8 mouse cellular contexts compared by ENCODE assay signal in genomic region chr8:84686191-84687002, GRCm38 (mm10). TPM values are rescaled to one million over a fixed set of nuclear protein-coding genes. Genes with fewer than 3 reads are reported as not detected.
A peak's percentile ranks its signal among the peaks of the same experiment; 100 is the strongest.
DNase-seq lines count a peak whose midpoint lies in the region; ATAC-seq and TF ChIP-seq lines count a peak whose summit lies in the region.

Gene Trmt1 (plus strand): TSS chr8:84686307.

- peak; percentile 19 for ATAC-seq in forebrain, embryonic 11.5 days (replicated peaks; ENCODE audit: low FRiP score)
- ATAC-seq in stomach, embryonic 14.5 days (ENCODE audit: insufficient number of reproducible peaks, insufficient read depth, low FRiP score, low read depth) = peak; percentile 16; the same call in 1 of the 2 replicates

- H3K36me3 ChIP-seq in CH12.LX (replicated peaks in 1 of 2; ENCODE audit: control insufficient read depth in 1 of 2, insufficient read depth in 1 of 2, low read length in 1 of 2) (peaks cover 15 to 49% of the 10 kb centered on the region in 2 experiments), macrophage (ENCODE audit: inconsistent target) (no peaks in the 10 kb centered on the region)
- H3K36me3 ChIP-seq in forebrain, embryonic 11.5 days (ENCODE audit: control insufficient read depth, insufficient read depth, low read length) = no peaks in the 10 kb centered on the region; the same call in 1 of the 2 replicates
- peaks cover 9% of the 10 kb centered on the region; the same call in 1 of the 2 replicates for H3K36me3 ChIP-seq in stomach, embryonic 14.5 days (ENCODE audit: control insufficient read depth, insufficient read depth, low read length)

- DNase-seq in CH12.LX (ENCODE audit: extremely low read depth) = no peak
- no peak for DNase-seq in adrenal gland, adult 8-10 months
- peak; percentile 63 for DNase-seq in forebrain, embryonic 11.5 days (ENCODE audit: low spot score)
- no peak for DNase-seq in heart, postnatal 4 days
- DNase-seq in layer of hippocampus, postnatal 10 days (ENCODE audit: low spot score in 2 of 2) = peak; percentile 45 to 50
- DNase-seq in retina, postnatal 1 day = no peak

- peaks cover 18 to 59% of the 10 kb centered on the region in 2 experiments for H3K4me1 ChIP-seq in CH12.LX (ENCODE audit: control insufficient read depth in 1 of 2, insufficient read depth in 2 of 2)
- peaks cover 14% of the 10 kb centered on the region for H3K4me1 ChIP-seq in forebrain, embryonic 11.5 days (replicated peaks; ENCODE audit: control insufficient read depth, insufficient read depth, low read length)
- H3K4me1 ChIP-seq in stomach, embryonic 14.5 days (ENCODE audit: control insufficient read depth, insufficient read depth, low read length) = peaks cover 31% of the 10 kb centered on the region

- TF ChIP-seq CTCF in CH12.LX (conservative IDR thresholded peaks at IDR 0.05 in 1 of 2, IDR thresholded peaks at IDR 0.05 in 1 of 2; ENCODE audit: low read depth in 2 of 2, low read length in 2 of 2) = no peak

- TF ChIP-seq EP300 in CH12.LX (IDR thresholded peaks at IDR 0.05; ENCODE audit: low read length) = no peak

- H3K27ac ChIP-seq in CH12.LX (ENCODE audit: insufficient read depth, low read depth) (peak within 1 kb of the TSS; percentile 27; the same call in 1 of the 2 replicates), macrophage (peak within 1 kb of the TSS; percentile 76)
- H3K27ac ChIP-seq in forebrain, embryonic 11.5 days (ENCODE audit: low read depth, low read length) = peak within 1 kb of the TSS; percentile 94
- H3K27ac ChIP-seq in stomach, embryonic 14.5 days (ENCODE audit: low read length) = peak within 1 kb of the TSS; percentile 96

- 0 out of 2 replicates have a peak, but pooled peaks have one; percentile 32 for TF ChIP-seq POLR2A in CH12.LX (IDR thresholded peaks at IDR 0.05; ENCODE audit: low read depth, low read length)

- dilution Hi-C loops in CH12.LX (cut with MboI; ENCODE audit: extremely low pct_ligation_motif_present, extremely low pct_unique_long_range_greater_than_20kb, low sequenced_read_pairs) = no loop called here

- peak within 1 kb of the TSS; percentile 80 for H3K4me2 ChIP-seq in CH12.LX (ENCODE audit: insufficient read depth, low read depth, poor library complexity, severe bottlenecking)
- peak within 1 kb of the TSS; percentile 64 for H3K4me2 ChIP-seq in forebrain, embryonic 11.5 days (ENCODE audit: low read depth, low read length, severe bottlenecking)
- peak within 1 kb of the TSS; percentile 88 for H3K4me2 ChIP-seq in stomach, embryonic 14.5 days (replicated peaks; ENCODE audit: low read depth, low read length)

- 9% methylated on average over 20 of the region's 20 CpGs for WGBS in forebrain, embryonic 11.5 days
- WGBS in macrophage (ENCODE audit: missing documents) = 6% methylated on average over 18 of the region's 20 CpGs
- 8% methylated on average over 20 of the region's 20 CpGs for WGBS in stomach, embryonic 14.5 days

- H3K79me2 ChIP-seq in CH12.LX (replicated peaks; ENCODE audit: control insufficient read depth, extremely low read depth, insufficient read depth, poor library complexity, severe bottlenecking) = peaks cover 77% of the 10 kb centered on the region
- peaks cover 83% of the 10 kb centered on the region for H3K79me2 ChIP-seq in macrophage (ENCODE audit: inconsistent target)

- H3K9ac ChIP-seq in CH12.LX (ENCODE audit: insufficient read depth, low read depth) = peak within 1 kb of the TSS; percentile 98
- H3K9ac ChIP-seq in forebrain, embryonic 11.5 days (ENCODE audit: low read length) = peak within 1 kb of the TSS; percentile 99
- peak within 1 kb of the TSS; percentile 96 for H3K9ac ChIP-seq in stomach, embryonic 14.5 days (replicated peaks; ENCODE audit: low read depth, low read length)

- H3K4me3 ChIP-seq in CH12.LX (replicated peaks in 1 of 3; ENCODE audit: low read depth in 2 of 3, low read length in 2 of 3, poor library complexity in 1 of 3) = peak within 1 kb of the TSS; percentile 73 to 96 (median 94)
- H3K4me3 ChIP-seq in forebrain, embryonic 11.5 days (ENCODE audit: low read depth, low read length) = peak within 1 kb of the TSS; percentile 100
- H3K4me3 ChIP-seq in macrophage (ENCODE audit: inconsistent target) = peak within 1 kb of the TSS; percentile 73
- H3K4me3 ChIP-seq in stomach, embryonic 14.5 days (ENCODE audit: low read depth, low read length) = peak within 1 kb of the TSS; percentile 99

- H3K27me3 ChIP-seq in CH12.LX (replicated peaks) = no peaks in the 10 kb centered on the region
- H3K27me3 ChIP-seq in forebrain, embryonic 11.5 days (ENCODE audit: control insufficient read depth, insufficient read depth, low read length) = no peaks in the 10 kb centered on the region
- no peaks in the 10 kb centered on the region for H3K27me3 ChIP-seq in stomach, embryonic 14.5 days (ENCODE audit: control insufficient read depth, insufficient read depth, low read length)

- in situ Hi-C loops in CH12.LX (cut with MboI; ENCODE audit: low pct_ligation_motif_present, low pct_unique_long_range_greater_than_20kb, low sequenced_read_pairs) = no loop called here

- TF ChIP-seq RAD21 in CH12.LX (IDR thresholded peaks at IDR 0.05; ENCODE audit: low read depth, low read length) = no peak

- H3K9me3 ChIP-seq in CH12.LX (replicated peaks; ENCODE audit: low read length) = no peaks in the 10 kb centered on the region
- no peaks in the 10 kb centered on the region for H3K9me3 ChIP-seq in forebrain, embryonic 11.5 days (ENCODE audit: control insufficient read depth, low read length)
- no peaks in the 10 kb centered on the region for H3K9me3 ChIP-seq in stomach, embryonic 14.5 days (ENCODE audit: control insufficient read depth, low read depth, low read length)

TF ChIP-seq in CH12.LX, 34 proteins besides CTCF, POLR2A, EP300 and RAD21:
- TF ChIP-seq USF1 (IDR thresholded peaks at IDR 0.05; ENCODE audit: low read depth, low read length) (peak; percentile 39; the same call in 1 of the 2 replicates), ZNF384 (IDR thresholded peaks at IDR 0.05; ENCODE audit: low read depth, low read length) (no peak), USF2 (conservative IDR thresholded peaks at IDR 0.05; ENCODE audit: low read depth, low read length) (peak; percentile 41), MYC (IDR thresholded peaks at IDR 0.05; ENCODE audit: low read depth, low read length) (no peak), ZMIZ1 (IDR thresholded peaks at IDR 0.05; ENCODE audit: low read depth, low read length) (no peak), SIN3A (IDR thresholded peaks at IDR 0.05; ENCODE audit: low read length) (peak; percentile 12; the same call in 1 of the 2 replicates), POLR2AphosphoS2 (IDR thresholded peaks at IDR 0.05; ENCODE audit: low read depth, low read length) (no peak)

RNA-seq across cellular contexts. Expression of gene Trmt1, which starts in this region (rescaled TPM):
- total RNA-seq in CH12.LX (2012; rRNA removed) (157 and 160 TPM in 2 replicates), CH12.LX (2014; rRNA removed) (77.0 and 94.5 TPM in 2 replicates)
- polyA plus RNA-seq in CH12.LX (2012; ENCODE audit: insufficient read length, low read depth) (140 and 157 TPM in 2 replicates), macrophage (2018) (24.6 to 51.1 TPM (median 43.5 TPM) in 3 replicates)
- 100 to 1,000 TPM in 2 of 4 experiments, 10 to 100 TPM in 2; 75.4 to 109 (median 88.5) TPM for total RNA-seq in adrenal gland, adult 8-10 months (2022)
- 52.7 and 72.3 TPM in 2 replicates for polyA plus RNA-seq in forebrain, embryonic 11.5 days (2014; fragmentation: Nextera tagmentation; extraction: Ambion mirVana)
- total RNA-seq in heart, postnatal 4 days (2021) = 10 to 100 TPM; 47.4 to 48.8 TPM
- total RNA-seq in layer of hippocampus, postnatal 10 days (2021) = 100 to 1,000 TPM in 1 of 2 experiments, 10 to 100 TPM in 1; 99.8 to 105 TPM
- total RNA-seq in macrophage (2018; cell fraction: chromatin; rRNA removed) = 100 to 1,000 TPM; 145 to 258 (median 188) TPM
- 10 to 100 TPM; 23.1 to 41.2 (median 31.8) TPM for total RNA-seq in macrophage (2018; cell fraction: cytosol; rRNA removed)
- total RNA-seq in macrophage (2018; cell fraction: nucleus; rRNA removed) = 100 to 1,000 TPM in 18 of 26 experiments, 10 to 100 TPM in 8; 58.4 to 242 (median 112) TPM
- polyA plus RNA-seq in stomach, embryonic 14.5 days (2014; fragmentation: Nextera tagmentation; extraction: Ambion mirVana) = 64.6 and 65.7 TPM in 2 replicates

Comparison
In these comparisons a context has a peak if more than half of its experiments do, and no peak if none do; other contexts are left out.
1. DNase-seq: peak in forebrain, embryonic 11.5 days (single experiment) and layer of hippocampus, postnatal 10 days (2 of 2); none in CH12.LX (single experiment), adrenal gland, adult 8-10 months (single experiment), heart, postnatal 4 days (single experiment) and retina, postnatal 1 day (single experiment).
2. H3K27ac ChIP-seq: peak in every context shown above with its lines; median percentile 96 in stomach, embryonic 14.5 days; 94 in forebrain, embryonic 11.5 days; 76 in macrophage; 27 in CH12.LX.
3. Peak in every context shown above with its lines, with median percentiles within 50 percentile points of each other: H3K4me2 ChIP-seq, H3K4me3 ChIP-seq and H3K9ac ChIP-seq.